Mouse (Mus musculus): Measurements from ENCODE around the gene Cenpk. TPM values are rescaled to one million over a fixed set of nuclear protein-coding genes. Genes with fewer than 3 reads are reported as not detected.

Cenpk gene
- total RNA-seq, 2 experiments from 2014 or later, result 134 to 373 TPM

Other genes with a start within 250 kb of the Cenpk start
- 5.8 and 11.7 TPM in 2 replicates for gene Nln, start 119.0 kb upstream of the Cenpk start, total RNA-seq (2015; ENCODE audit: low replicate concordance)
- 3.5 and 4.4 TPM in 2 replicates for gene Nln, start 119.0 kb upstream of the Cenpk start, total RNA-seq (2017; ENCODE audit: low replicate concordance)
- not detected in 2 replicates for gene Sgtb, start 118.9 kb upstream of the Cenpk start, total RNA-seq (2015; ENCODE audit: low replicate concordance)
- gene Sgtb, start 118.9 kb upstream of the Cenpk start, total RNA-seq (2017; ENCODE audit: low replicate concordance), result not detected in 2 replicates
- gene Trappc13, start 50.1 kb upstream of the Cenpk start, total RNA-seq (2015; ENCODE audit: low replicate concordance), result 28.8 and 49.9 TPM in 2 replicates
- 23.5 and 27.3 TPM in 2 replicates for gene Trappc13, start 50.1 kb upstream of the Cenpk start, total RNA-seq (2017; ENCODE audit: low replicate concordance)
- 21.3 and 22.2 TPM in 2 replicates for gene Trim23, start 49.8 kb upstream of the Cenpk start, total RNA-seq (2015; ENCODE audit: low replicate concordance)
- gene Trim23, start 49.8 kb upstream of the Cenpk start, total RNA-seq (2017; ENCODE audit: low replicate concordance), result 28.4 and 50.7 TPM in 2 replicates
- 72.5 and 74.6 TPM in 2 replicates for gene Ppwd1, start 232 bp downstream of the Cenpk start, total RNA-seq (2015; ENCODE audit: low replicate concordance)
- gene Ppwd1, start 232 bp downstream of the Cenpk start, total RNA-seq (2017; ENCODE audit: low replicate concordance), result 56.1 and 100 TPM in 2 replicates
- gene Adamts6, start 59.2 kb downstream of the Cenpk start, total RNA-seq (2015; ENCODE audit: low replicate concordance), result 1.1 and 2.9 TPM in 2 replicates
- 0.61 and 1.3 TPM in 2 replicates for gene Adamts6, start 59.2 kb downstream of the Cenpk start, total RNA-seq (2017; ENCODE audit: low replicate concordance)